Mouse (Mus musculus): ENCODE results near the gene Krtap4-16.
"Not testable (repeated sequence)": the region's sequence is repeated elsewhere in the genome, so short reads cannot be mapped to it uniquely, and the experiment has no call there.

Gene Krtap4-16

GRCm38 (mm10) chr11:99837966-99838365, 13.4 kb downstream of the Krtap4-16 start, which contains the start of gene 2300003K06Rik:
Gene 2300003K06Rik, minus strand, starts transcription at chr11:99838066.
- Histone ChIP-seq H3K27me3 (ENCODE audit: insufficient read depth, low read length) (no peaks in the 10 kb centered on the region), H3K9me3 (ENCODE audit: low read length) (peaks cover 16% of the 10 kb centered on the region), H3K4me3 (replicated peaks; ENCODE audit: low read length) (no peak within 1 kb of the TSS), H3K36me3 (ENCODE audit: insufficient read depth, low read length) (no peaks in the 10 kb centered on the region), H3K4me1 (replicated peaks; ENCODE audit: low read depth, low read length) (no peaks in the 10 kb centered on the region; the same call in 1 of the 2 replicates)
- TF ChIP-seq NANOG (IDR thresholded peaks at IDR 0.05; ENCODE audit: borderline replicate concordance, low read length) (no peak), CTCF (conservative IDR thresholded peaks at IDR 0.05; ENCODE audit: low read length) (no peak), POU5F1 (IDR thresholded peaks at IDR 0.05; ENCODE audit: borderline replicate concordance, low read length) (no peak)

- H3K4me3 ChIP-seq (replicated peaks; ENCODE audit: low read length); H3K9me3 ChIP-seq (ENCODE audit: low read length); H3K4me1 ChIP-seq (replicated peaks; ENCODE audit: low read depth, low read length); H3K27me3 ChIP-seq (ENCODE audit: insufficient read depth, low read length); H3K36me3 ChIP-seq (ENCODE audit: insufficient read depth, low read length): not testable (repeated sequence)
Measured at GRCm38 (mm10) chr11:99815566-99815965, 35.8 kb downstream of the Krtap4-16 start, which contains the start of gene Gm11564. Gene Gm11564, minus strand, starts transcription at chr11:99815666.

- not testable (repeated sequence) for H3K27me3 ChIP-seq (ENCODE audit: insufficient read depth, low read length); H3K4me3 ChIP-seq (replicated peaks; ENCODE audit: low read length); H3K36me3 ChIP-seq (ENCODE audit: insufficient read depth, low read length); H3K9me3 ChIP-seq (ENCODE audit: low read length); H3K4me1 ChIP-seq (replicated peaks; ENCODE audit: low read depth, low read length)
Measured at GRCm38 (mm10) chr11:99809792-99810191, 41.6 kb downstream of the Krtap4-16 start, which contains the start of gene Krtap4-13. Gene Krtap4-13, minus strand, starts transcription at chr11:99809892.

GRCm38 (mm10) chr11:99804346-99804745, 47.1 kb downstream of the Krtap4-16 start, which contains the start of gene Gm11554:
Gene Gm11554, minus strand, starts transcription at chr11:99804446.
- H3K27me3 ChIP-seq (ENCODE audit: insufficient read depth, low read length); H3K4me3 ChIP-seq (replicated peaks; ENCODE audit: low read length): not testable (repeated sequence)

More at GRCm38 (mm10) chr11:99804346-99804745, 47.1 kb downstream of the Krtap4-16 start, which contains the start of gene Gm11554:
- H3K36me3 ChIP-seq (ENCODE audit: insufficient read depth, low read length); H3K4me1 ChIP-seq (replicated peaks; ENCODE audit: low read depth, low read length); H3K9me3 ChIP-seq (ENCODE audit: low read length): not testable (repeated sequence)
